Mouse (Mus musculus): Measurements from ENCODE around the gene Naa40.

- TF ChIP-seq CTCF (IDR thresholded peaks at IDR 0.05; ENCODE audit: control insufficient read depth, insufficient read depth, insufficient replicate concordance, low read depth, low read length) (no peak), POLR2A (IDR thresholded peaks at IDR 0.05; ENCODE audit: control insufficient read depth, low read depth, low read length) (no peak)
These were observed 28.0 kb downstream of the Naa40 start for GRCm38 (mm10) chr19:7213010-7213409.

Data from testis, adult 2 months (tissue).